Mouse (Mus musculus) ES-E14 (cell line): ENCODE measurements around the gene Large2.

Experiments
- CHD2 ChIP-seq: IDR thresholded peaks from 2 replicates; pipeline ENCODE4 v1.6.1; 2014; ENCODE audit warnings: mild to moderate bottlenecking, low read depth, low read length, inconsistent platforms
- HCFC1 ChIP-seq: IDR thresholded peaks from 2 replicates; pipeline ENCODE4 v1.6.1; 2012; ENCODE audit warnings: low read length, inconsistent platforms, borderline replicate concordance; ENCODE audit not compliant: insufficient read depth
- MAFK ChIP-seq: IDR thresholded peaks from 2 replicates; pipeline ENCODE4 v1.6.1; 2014; ENCODE audit warnings: mild to moderate bottlenecking, low read depth, low read length, inconsistent platforms; ENCODE audit not compliant: insufficient read depth
- ZC3H11A ChIP-seq: IDR thresholded peaks from 2 replicates; pipeline ENCODE4 v1.6.1; 2012; ENCODE audit warnings: low read depth, mild to moderate bottlenecking, inconsistent platforms, low read length, borderline replicate concordance
- ZNF384 ChIP-seq: IDR thresholded peaks from 2 replicates; pipeline ENCODE4 v1.6.1; 2012; ENCODE audit warnings: low read depth, low read length, inconsistent platforms

GRCm38 (mm10) chr2:92316652-92317051, 58.0 kb downstream of the Large2 start:
- TF ChIP-seq MAFK (no peak), ZC3H11A (no peak), HCFC1 (no peak), ZNF384 (no peak), CHD2 (no peak)
